Mouse (Mus musculus) embryonic facial prominence, embryonic 14.5 days (tissue): ENCODE results near the gene Stac. TPM values are rescaled to one million over a fixed set of nuclear protein-coding genes. Genes with fewer than 3 reads are reported as not detected.

Experiments
- ATAC-seq: fragments of 200-750 bp; cut with Nextera tagmentation; 2 replicates; pipeline ENCODE4 v1.8.0; 2017; ENCODE audit warnings: low read depth, moderate number of reproducible peaks, moderate TSS enrichment
- DNase-seq: peaks from one replicate; pipeline ENCODE4 v3.0.0-alpha.2; 2015; ENCODE audit warnings: low spot score
- H3K27ac ChIP-seq: fragments of 300-500 bp; sonication (generic); replicated peaks from 2 replicates; pipeline ENCODE4 v1.5.1; 2014; ENCODE audit warnings: low read depth, mild to moderate bottlenecking, low read length, moderate library complexity
- H3K27me3 ChIP-seq: fragments of 300-500 bp; sonication (generic); replicated peaks from 2 replicates; pipeline ENCODE4 v1.6.1; 2014; ENCODE audit warnings: low read length; ENCODE audit not compliant: control insufficient read depth, insufficient read depth
- H3K36me3 ChIP-seq: fragments of 300-500 bp; sonication (generic); 2 replicates; pipeline ENCODE4 v1.6.1; 2014; ENCODE audit warnings: low read length, mixed read lengths; ENCODE audit not compliant: control insufficient read depth, insufficient read depth
- H3K4me1 ChIP-seq: fragments of 300-500 bp; sonication (generic); 2 replicates; pipeline ENCODE4 v1.6.1; 2014; ENCODE audit warnings: antibody characterized with exemption, low read length; ENCODE audit not compliant: control insufficient read depth, insufficient read depth
- H3K4me2 ChIP-seq: fragments of 300-500 bp; sonication (generic); 2 replicates; pipeline ENCODE4 v1.6.1; 2014; ENCODE audit warnings: low read depth, mild to moderate bottlenecking, low read length, moderate library complexity, mixed read lengths
- H3K4me3 ChIP-seq: fragments of 300-500 bp; sonication (generic); 2 replicates; pipeline ENCODE4 v1.5.1; 2014; ENCODE audit warnings: low read depth, mild to moderate bottlenecking, low read length
- H3K9ac ChIP-seq: fragments of 300-500 bp; sonication (generic); 2 replicates; pipeline ENCODE4 v1.6.1; 2014; ENCODE audit warnings: low read depth, mild to moderate bottlenecking, low read length, moderate library complexity, mixed read lengths
- H3K9me3 ChIP-seq: fragments of 300-500 bp; sonication (generic); 2 replicates; pipeline ENCODE4 v1.6.1; 2016; ENCODE audit warnings: low read length; ENCODE audit not compliant: control insufficient read depth
- WGBS: fragments of 180-500 bp; shearing (Covaris S2); extraction: QIAGEN DNeasy Blood & Tissue Kit; methylation state at CpG from one replicate; pipeline ENCODE4 v1.1.7; 2014; 5-methylcytosine and 5-hydroxymethylcytosine counted together
- polyA plus RNA-seq: library from polyadenylated mRNA; unstranded; fragments of >200 nt; fragmentation: Nextera tagmentation; extraction: Ambion mirVana; gene quantifications from 2 replicates; pipeline ENCODE4 v1.2.1, GENCODE M21; 2014

The Stac gene
- polyA plus RNA-seq, 1 experiment from 2014 or later = 7.0 TPM

DNA sequence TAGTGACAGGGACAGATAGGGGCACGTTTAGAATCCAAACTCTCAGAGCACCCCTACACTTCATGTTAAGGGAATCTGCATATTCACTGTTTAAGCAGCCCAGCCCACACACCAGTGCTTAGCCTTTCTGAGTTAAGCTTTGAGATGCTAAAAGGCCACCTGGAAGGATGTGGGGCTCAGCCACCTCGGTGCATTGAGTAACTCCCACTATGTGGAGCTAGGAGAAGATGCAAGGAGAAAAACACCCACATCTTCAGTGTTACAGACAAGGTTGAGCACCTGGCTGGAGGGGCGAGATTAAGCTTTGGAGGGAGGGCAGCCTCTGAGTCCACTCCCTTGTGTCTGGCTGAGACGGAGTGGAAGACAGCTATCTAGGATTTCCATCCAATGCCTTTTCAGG is 114.3 kb downstream of the Stac start:
- 37% methylated on average over 4 of the region's 4 CpGs for WGBS
- Histone ChIP-seq H3K4me1 (no peaks in the 10 kb centered on the region), H3K4me3 (no peak overlapping the region), H3K4me2 (no peak overlapping the region), H3K36me3 (no peaks in the 10 kb centered on the region), H3K9ac (no peak overlapping the region), H3K27me3 (no peaks in the 10 kb centered on the region; the same call in 1 of the 2 replicates), H3K27ac (no peak overlapping the region), H3K9me3 (no peaks in the 10 kb centered on the region)
- ATAC-seq (no peak), DNase-seq (no peak)

DNA sequence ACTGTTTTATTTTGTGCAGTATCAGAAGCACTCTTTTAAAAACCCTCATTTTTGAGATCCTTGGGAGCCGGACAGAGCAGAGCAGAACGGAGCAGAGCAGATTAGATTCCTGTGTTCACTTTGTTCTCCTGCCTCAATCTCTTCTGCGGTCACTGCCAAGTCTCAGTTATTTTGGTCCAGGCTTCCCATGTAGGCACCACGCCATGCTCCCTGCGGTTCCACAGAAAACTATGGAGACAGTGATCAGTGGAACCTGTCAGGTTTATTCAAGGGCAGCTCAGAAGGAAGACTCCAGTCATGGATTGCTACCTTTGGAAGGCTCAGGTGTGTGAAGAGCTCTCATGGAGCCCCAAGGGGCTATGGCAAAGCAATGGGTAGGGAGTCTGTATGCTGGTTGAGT is 116.3 kb downstream of the Stac start:
- Histone ChIP-seq H3K36me3 (no peaks in the 10 kb centered on the region), H3K27ac (no peak overlapping the region), H3K27me3 (no peaks in the 10 kb centered on the region; the same call in 1 of the 2 replicates), H3K4me2 (no peak overlapping the region), H3K9ac (no peak overlapping the region), H3K4me1 (no peaks in the 10 kb centered on the region), H3K4me3 (no peak overlapping the region), H3K9me3 (no peaks in the 10 kb centered on the region)
- DNase-seq = no peak
- ATAC-seq = no peak
- 90% methylated on average over 5 of the region's 5 CpGs for WGBS

DNA sequence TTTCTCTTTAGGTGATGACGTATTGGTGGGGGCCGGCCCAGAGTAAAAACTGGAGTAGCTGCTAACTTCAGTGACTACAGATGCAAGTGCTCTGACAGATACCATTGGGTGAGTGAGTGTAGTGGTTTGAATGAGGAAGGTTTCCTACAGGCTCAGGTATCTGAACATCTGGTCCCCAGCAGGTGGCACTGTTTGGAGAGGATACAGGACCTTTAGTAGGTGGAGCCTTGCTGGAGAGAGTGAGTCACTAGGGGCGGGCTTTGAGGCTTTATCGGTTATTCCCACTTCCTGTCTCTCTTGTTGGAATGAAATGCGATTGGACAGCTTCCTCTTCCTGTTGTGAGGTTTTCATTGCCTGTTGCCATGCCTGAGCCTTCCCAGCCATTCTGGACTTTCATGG is 118.5 kb downstream of the Stac start:
- Histone ChIP-seq H3K27ac (no peak overlapping the region), H3K4me2 (no peak overlapping the region), H3K27me3 (no peaks in the 10 kb centered on the region; the same call in 1 of the 2 replicates), H3K4me1 (no peaks in the 10 kb centered on the region), H3K36me3 (no peaks in the 10 kb centered on the region), H3K4me3 (no peak overlapping the region), H3K9me3 (no peaks in the 10 kb centered on the region), H3K9ac (no peak overlapping the region)
- DNase-seq = no peak
- WGBS = 80% methylated on average over 5 of the region's 5 CpGs
- ATAC-seq = no peak

DNA sequence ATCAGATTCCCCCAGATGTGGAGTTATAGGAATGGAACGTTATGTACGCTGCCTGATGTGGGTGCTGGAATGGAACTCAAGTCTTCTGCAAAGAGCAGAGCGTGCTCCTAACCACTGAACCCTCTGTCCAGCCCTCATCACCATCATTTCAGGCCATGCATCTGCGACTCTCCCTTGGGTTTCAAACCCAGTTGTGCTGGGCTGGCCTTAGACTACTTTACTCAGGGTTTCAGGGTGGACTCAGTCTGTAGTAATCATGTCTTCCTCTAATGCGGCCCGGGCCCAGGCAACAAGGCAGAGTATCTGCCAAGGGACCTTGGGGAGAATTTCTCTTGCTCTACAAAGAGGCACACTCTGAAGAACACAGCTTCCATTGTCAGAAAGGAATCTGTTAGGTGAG is 126.0 kb downstream of the Stac start:
- no peak overlapping the region for H3K27ac ChIP-seq
- ATAC-seq (no peak), DNase-seq (no peak)
- H3K9me3 ChIP-seq = no peaks in the 10 kb centered on the region
- no peaks in the 10 kb centered on the region for H3K27me3 ChIP-seq
- no peak overlapping the region for H3K4me2 ChIP-seq
- H3K9ac ChIP-seq = no peak overlapping the region
- H3K36me3 ChIP-seq = no peaks in the 10 kb centered on the region
- 89% methylated on average over 6 of the region's 6 CpGs for WGBS
- H3K4me1 ChIP-seq = peaks cover 13% of the 10 kb centered on the region
- no peak overlapping the region for H3K4me3 ChIP-seq

DNA sequence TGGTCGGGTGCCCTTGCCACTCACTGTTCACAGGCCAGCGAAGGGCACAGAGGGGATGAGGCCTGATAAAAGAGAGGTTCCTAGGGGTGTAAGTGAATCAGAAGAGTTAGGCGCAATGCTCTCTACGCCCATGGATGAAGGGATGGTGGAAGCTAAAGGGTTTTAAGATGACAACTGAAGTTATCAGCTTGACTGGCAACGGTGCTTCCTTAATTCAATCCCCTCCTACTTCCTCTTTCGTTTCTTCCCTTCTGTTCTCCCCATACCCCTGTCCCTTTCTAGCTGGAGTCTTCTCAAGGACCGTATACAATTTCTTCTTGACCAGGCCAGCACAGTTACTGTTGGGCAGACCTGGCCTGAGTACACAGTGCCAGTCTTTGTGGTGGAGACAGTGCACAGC is 126.9 kb downstream of the Stac start:
- Histone ChIP-seq H3K27me3 (no peaks in the 10 kb centered on the region), H3K4me1 (peaks cover 13% of the 10 kb centered on the region), H3K9ac (no peak overlapping the region), H3K9me3 (no peaks in the 10 kb centered on the region), H3K36me3 (no peaks in the 10 kb centered on the region), H3K4me3 (no peak overlapping the region), H3K27ac (no peak overlapping the region), H3K4me2 (peak overlapping the region; percentile 29; the same call in 1 of the 2 replicates)
- ATAC-seq = no peak
- 73% methylated on average over 7 of the region's 7 CpGs for WGBS
- DNase-seq = no peak

DNA sequence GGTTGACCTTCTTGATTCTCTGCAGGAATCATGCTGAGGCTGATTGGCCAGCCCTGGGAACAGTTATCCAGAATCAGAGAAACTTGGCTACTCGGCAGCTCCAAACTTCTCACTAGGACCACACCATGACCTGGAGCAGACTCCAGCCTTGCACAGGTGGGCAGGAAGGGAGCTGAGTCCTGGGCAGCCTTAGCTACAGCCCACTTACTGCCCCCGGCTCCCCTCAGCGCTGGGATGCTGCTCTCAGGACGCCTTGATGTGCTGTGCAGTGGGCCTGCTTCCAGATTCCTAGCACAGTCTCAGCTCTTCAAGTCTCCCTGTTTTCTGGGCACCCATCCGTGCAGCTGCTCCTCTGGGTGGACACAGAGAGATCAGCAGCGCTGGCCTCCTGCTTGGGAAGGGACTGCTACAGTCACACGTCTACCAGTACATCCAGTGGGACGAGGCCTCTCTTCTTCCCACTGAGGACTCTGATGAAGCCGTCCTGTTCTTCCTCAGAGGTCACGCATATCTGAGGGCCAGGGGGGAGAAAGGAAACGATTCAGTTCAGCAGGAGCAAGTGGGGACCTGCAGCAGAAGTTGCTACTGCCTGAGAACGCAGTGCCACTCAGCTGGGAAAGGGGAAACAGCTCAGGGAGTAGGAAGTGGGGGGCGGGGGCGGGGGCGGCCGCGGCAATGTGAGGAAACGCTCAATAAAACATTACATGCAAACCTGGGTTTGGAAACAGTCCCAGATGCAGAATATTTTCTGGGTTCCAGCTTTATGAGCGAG is 127.7 kb downstream of the Stac start:
- ATAC-seq = no peak
- 39% methylated on average over 19 of the region's 19 CpGs for WGBS

DNA sequence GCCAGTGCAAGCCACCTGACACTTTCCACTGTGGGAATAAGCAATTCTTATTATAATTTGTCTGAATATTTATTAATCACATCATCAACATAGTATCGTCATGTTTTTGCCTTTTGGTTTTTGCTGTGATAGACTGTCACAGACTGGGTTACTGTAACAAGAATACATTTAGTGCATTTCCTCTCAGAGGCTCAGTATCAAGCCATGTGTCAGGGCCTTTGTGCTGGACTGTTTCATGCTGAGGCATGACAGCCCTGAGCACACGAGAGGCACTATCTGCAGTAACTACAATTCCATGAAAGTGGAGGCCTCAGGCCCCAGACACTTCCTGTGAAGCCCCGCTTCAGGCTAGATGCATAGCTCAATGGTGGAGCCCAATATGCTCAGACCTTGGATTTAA is 133.4 kb downstream of the Stac start:
- Histone ChIP-seq H3K27ac (no peak overlapping the region), H3K4me3 (no peak overlapping the region), H3K4me1 (no peaks in the 10 kb centered on the region), H3K4me2 (no peak overlapping the region), H3K9ac (no peak overlapping the region), H3K36me3 (no peaks in the 10 kb centered on the region), H3K27me3 (no peaks in the 10 kb centered on the region), H3K9me3 (no peaks in the 10 kb centered on the region)
- WGBS = 41% methylated on average over 3 of the region's 3 CpGs
- DNase-seq = no peak
- ATAC-seq = no peak

More for the DNA sequence above, 127.7 kb downstream of the Stac start:
- Histone ChIP-seq H3K4me3 (no peak overlapping the region), H3K9ac (no peak overlapping the region), H3K36me3 (no peaks in the 10 kb centered on the region), H3K4me1 (peaks cover 13% of the 10 kb centered on the region), H3K27ac (no peak overlapping the region), H3K4me2 (peak overlapping the region; percentile 29), H3K9me3 (no peaks in the 10 kb centered on the region), H3K27me3 (no peaks in the 10 kb centered on the region)
- peak; percentile 22 for DNase-seq

DNA sequence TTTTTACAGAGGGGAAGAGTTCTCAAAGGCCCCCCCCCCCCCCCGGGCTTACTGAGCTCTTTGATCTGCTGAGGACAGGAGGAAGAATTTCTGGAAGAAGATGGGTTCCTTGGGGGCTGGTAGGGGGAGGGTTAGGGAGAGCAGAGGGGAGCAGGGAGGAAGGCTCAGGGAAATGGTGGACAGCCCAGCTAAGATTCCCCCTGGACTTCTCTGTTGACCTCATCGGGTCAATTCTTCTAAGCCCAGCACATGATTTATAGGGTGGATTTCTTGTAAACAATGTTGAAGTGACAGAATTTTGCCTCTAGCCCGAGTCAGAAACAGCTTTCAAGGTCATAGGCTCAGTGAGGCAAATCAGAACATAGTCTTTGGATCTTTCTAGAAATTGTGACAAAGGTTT is 137.3 kb downstream of the Stac start:
- DNase-seq = no peak
- H3K36me3 ChIP-seq = no peaks in the 10 kb centered on the region
- no peak overlapping the region for H3K4me2 ChIP-seq
- no peak overlapping the region for H3K4me3 ChIP-seq
- no peaks in the 10 kb centered on the region for H3K9me3 ChIP-seq
- no peaks in the 10 kb centered on the region for H3K27me3 ChIP-seq
- H3K9ac ChIP-seq = no peak overlapping the region
- WGBS = 55% methylated on average over 3 of the region's 3 CpGs
- ATAC-seq = no peak
- no peak overlapping the region for H3K27ac ChIP-seq
- H3K4me1 ChIP-seq = no peaks in the 10 kb centered on the region
